Mouse (Mus musculus) frontal cortex, postnatal 14 days (tissue): Measurements from ENCODE around the gene Klhl3.

Experiments used
- DNase-seq, 2 experiments: peaks; one replicate each; pipeline ENCODE4 v3.0.0; 2022; ENCODE audit warnings: low spot score in 2 of 2

Klhl3 gene

GRCm38 (mm10) chr13:58066496-58067389 is 46.6 kb downstream of the Klhl3 start:
- DNase-seq = no peak

GRCm38 (mm10) chr13:58066081-58066495 is 47.3 kb downstream of the Klhl3 start:
- DNase-seq = no peak

GRCm38 (mm10) chr13:58065316-58065715 is 48.1 kb downstream of the Klhl3 start:
- no peak for DNase-seq

GRCm38 (mm10) chr13:58057953-58058870 is 55.2 kb downstream of the Klhl3 start:
- DNase-seq = no peak

GRCm38 (mm10) chr13:58056618-58057017 is 56.8 kb downstream of the Klhl3 start:
- no peak for DNase-seq

GRCm38 (mm10) chr13:58053628-58054027 is 59.8 kb downstream of the Klhl3 start:
- DNase-seq = no peak

GRCm38 (mm10) chr13:58051654-58052053 is 61.7 kb downstream of the Klhl3 start:
- DNase-seq = no peak

- no peak for DNase-seq
Measured at GRCm38 (mm10) chr13:58051251-58051650, 62.1 kb downstream of the Klhl3 start.

- DNase-seq = no peak
Measured at GRCm38 (mm10) chr13:58049121-58049520, 64.3 kb downstream of the Klhl3 start.

- DNase-seq = no peak
Measured at GRCm38 (mm10) chr13:58048076-58048475, 65.3 kb downstream of the Klhl3 start.

GRCm38 (mm10) chr13:58046178-58046577 is 67.2 kb downstream of the Klhl3 start:
- no peak for DNase-seq

- no peak for DNase-seq
Measured at GRCm38 (mm10) chr13:58045278-58045677, 68.1 kb downstream of the Klhl3 start.

GRCm38 (mm10) chr13:58043278-58043677 is 70.1 kb downstream of the Klhl3 start:
- DNase-seq = no peak

GRCm38 (mm10) chr13:58040112-58040511 is 73.3 kb downstream of the Klhl3 start:
- no peak for DNase-seq

- no peak for DNase-seq
Measured at GRCm38 (mm10) chr13:58037506-58037905, 75.9 kb downstream of the Klhl3 start.

GRCm38 (mm10) chr13:58035470-58036156 is 77.8 kb downstream of the Klhl3 start:
- DNase-seq = peak in 1 of 2 experiments; percentile 36

- DNase-seq = no peak
Measured at GRCm38 (mm10) chr13:58034985-58035384, 78.4 kb downstream of the Klhl3 start.

GRCm38 (mm10) chr13:58034507-58034906 is 78.9 kb downstream of the Klhl3 start:
- DNase-seq = no peak

- peak in 1 of 2 experiments; percentile 53 for DNase-seq
Measured at GRCm38 (mm10) chr13:58031755-58032154, 81.6 kb downstream of the Klhl3 start.

GRCm38 (mm10) chr13:58027115-58027514 is 86.3 kb downstream of the Klhl3 start:
- no peak for DNase-seq

GRCm38 (mm10) chr13:58025701-58026414 is 87.5 kb downstream of the Klhl3 start:
- no peak for DNase-seq
